Mouse (Mus musculus): ENCODE data around the gene Mip.

- no peak for TF ChIP-seq EP300 (optimal IDR thresholded peaks at IDR 0.05)
- TF ChIP-seq CTCF (IDR thresholded peaks at IDR 0.05; ENCODE audit: low read depth), result no peak
Observed at GRCm38 (mm10) chr10:128210131-128210530, 15.5 kb upstream of the Mip start.

Measured in stomach, postnatal 0 days (tissue).